Mouse (Mus musculus) heart, postnatal 0 days (tissue): ENCODE results near the gene Sprr2h.

ENCODE experiments used
- CTCF ChIP-seq: IDR thresholded peaks from 2 replicates; pipeline ENCODE4 v1.5.1; 2016; ENCODE audit warnings: antibody characterized with exemption, control low read depth, low read depth
- EP300 ChIP-seq: IDR thresholded peaks from 2 replicates; pipeline ENCODE4 v1.6.1; 2016; ENCODE audit warnings: antibody characterized with exemption, low read depth

DNA sequence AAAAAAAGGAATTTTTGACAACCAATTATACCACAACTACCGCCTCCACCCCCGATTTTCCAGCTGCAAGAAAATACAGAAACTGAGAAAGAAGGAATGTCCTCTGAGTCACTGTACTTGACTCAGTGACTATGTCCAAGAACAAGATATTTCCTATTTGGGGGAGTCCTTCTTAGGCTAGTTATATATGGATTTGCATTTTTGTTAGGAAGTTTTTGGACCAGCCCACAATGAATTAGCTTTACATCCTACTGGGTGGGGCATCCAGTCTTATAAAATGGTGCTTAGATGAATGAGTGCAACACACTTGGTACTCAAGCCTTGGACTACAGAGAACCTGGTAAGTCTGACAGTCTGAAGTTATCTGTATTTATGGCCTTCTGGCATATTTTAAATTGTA, 46.8 kb downstream of the Sprr2h start, which contains the start of gene Sprr2k:
- TF ChIP-seq CTCF = no peak
- TF ChIP-seq EP300 = no peak
